Mouse (Mus musculus) erythroblast, embryonic 14.5 days (primary cell): ENCODE data around the gene Habp4.

Experiments used
- GATA1 ChIP-seq: IDR thresholded peaks from 2 replicates; pipeline ENCODE4 v1.6.1; 2012; ENCODE audit warnings: low read length, inconsistent platforms, mixed read lengths
- TAL1 ChIP-seq: IDR thresholded peaks from 3 replicates; pipeline ENCODE4 v1.6.1; 2012; ENCODE audit warnings: low read length, inconsistent platforms, mixed read lengths

DNA sequence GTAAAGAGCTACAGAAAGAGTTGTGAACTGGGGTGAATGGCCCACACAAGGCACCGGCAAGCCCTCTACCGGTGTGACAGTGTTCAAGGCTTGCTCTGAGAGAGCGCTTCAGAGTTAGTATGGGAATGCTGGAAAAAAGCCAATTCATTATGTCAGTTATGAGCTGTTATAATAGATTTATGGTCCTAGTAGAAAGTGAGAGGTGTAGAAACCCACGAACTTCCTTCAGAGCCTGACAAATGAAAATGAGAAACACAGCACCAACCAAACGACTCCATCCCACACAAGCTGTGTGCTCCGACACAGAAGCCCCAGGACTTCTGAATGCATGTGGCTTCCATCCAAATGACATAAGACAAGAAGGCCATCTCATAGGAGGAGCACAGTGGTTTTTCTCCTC lies 36.3 kb downstream of the Habp4 start:
- TF ChIP-seq GATA1: no peak
- no peak for TF ChIP-seq TAL1
